Mouse (Mus musculus) myocyte (in vitro differentiated cells): ENCODE measurements around the gene Gm20388.

Source experiments
- CEBPB ChIP-seq: IDR thresholded peaks from 2 replicates; pipeline ENCODE4 v1.6.1; 2011; ENCODE audit warnings: mild to moderate bottlenecking, moderate library complexity; ENCODE audit not compliant: poor library complexity, insufficient read depth, severe bottlenecking
- E2F4 ChIP-seq: IDR thresholded peaks from one replicate; pipeline ENCODE4 v1.6.1; 2011; ENCODE audit warnings: mild to moderate bottlenecking, control low read depth, moderate library complexity; ENCODE audit not compliant: insufficient read depth
- MAX ChIP-seq: IDR thresholded peaks from one replicate; pipeline ENCODE4 v1.6.1; 2011; ENCODE audit warnings: low read depth, mild to moderate bottlenecking, control low read depth
- MYOD1 ChIP-seq, 3 experiments: IDR thresholded peaks; one replicate each; pipeline ENCODE4 v1.6.1; 2011; ENCODE audit warnings: control low read depth in 2 of 3, low read depth in 2 of 3, mild to moderate bottlenecking in 2 of 3, moderate library complexity in 1 of 3; ENCODE audit not compliant: insufficient read length in 2 of 3, control insufficient read depth in 1 of 3
- MYOG ChIP-seq, 3 experiments: IDR thresholded peaks; one replicate each; pipeline ENCODE4 v1.6.1; 2011; ENCODE audit warnings: control low read depth in 2 of 3, low read depth in 2 of 3, mild to moderate bottlenecking in 2 of 3; ENCODE audit not compliant: insufficient read length in 2 of 3, control insufficient read depth in 1 of 3, insufficient read depth in 1 of 3
- POLR2A ChIP-seq: IDR thresholded peaks from one replicate; pipeline ENCODE4 v1.6.1; 2011; ENCODE audit warnings: low read depth, mild to moderate bottlenecking, control low read depth, moderate library complexity; ENCODE audit not compliant: insufficient read length
- POLR2AphosphoS2 ChIP-seq: IDR thresholded peaks from one replicate; pipeline ENCODE4 v1.6.1; 2011; ENCODE audit warnings: low read depth, control low read depth; ENCODE audit not compliant: insufficient read length
- REST ChIP-seq: IDR thresholded peaks from one replicate; pipeline ENCODE4 v1.6.1; 2011; ENCODE audit warnings: mild to moderate bottlenecking, control low read depth, moderate library complexity; ENCODE audit not compliant: insufficient read depth, insufficient read length
- SRF ChIP-seq: IDR thresholded peaks from one replicate; pipeline ENCODE4 v1.6.1; 2011; ENCODE audit warnings: low read depth; ENCODE audit not compliant: control insufficient read depth, insufficient read length
- TCF12 ChIP-seq: IDR thresholded peaks from one replicate; pipeline ENCODE4 v1.6.1; 2011; ENCODE audit warnings: mild to moderate bottlenecking, control low read depth; ENCODE audit not compliant: poor library complexity, insufficient read depth, severe bottlenecking
- TCF3 ChIP-seq: IDR thresholded peaks from one replicate; pipeline ENCODE4 v1.6.1; 2011; ENCODE audit warnings: low read depth, control low read depth; ENCODE audit not compliant: insufficient read length
- USF1 ChIP-seq: IDR thresholded peaks from one replicate; pipeline ENCODE4 v1.6.1; 2011; ENCODE audit warnings: low read depth, mild to moderate bottlenecking, control low read depth, moderate library complexity

DNA sequence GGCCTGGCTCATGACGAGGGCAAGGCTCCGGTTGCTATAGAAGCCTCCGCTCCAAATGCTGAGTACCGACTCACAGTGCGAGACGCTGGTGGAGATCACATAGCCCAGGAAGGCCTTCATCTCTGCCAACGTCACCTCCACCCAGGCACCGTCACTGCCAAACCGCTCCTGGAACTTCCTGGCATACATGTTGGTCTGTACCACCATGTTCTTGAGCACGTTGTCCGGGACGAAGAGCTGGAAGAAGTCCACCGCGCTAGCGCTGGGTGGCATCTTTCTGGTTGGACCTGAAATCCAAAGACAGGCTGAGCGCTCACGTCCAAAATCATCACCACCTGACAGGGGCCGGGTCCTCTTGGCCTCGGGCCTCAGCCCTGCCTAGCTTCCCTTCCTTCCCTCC is 4473.7 kb downstream of the Gm20388 start:
- no peak for TF ChIP-seq MAX
- no peak for TF ChIP-seq MYOD1 (IDR thresholded peaks at IDR 0.05; ENCODE audit: control insufficient read depth in 1 of 3, insufficient read length in 2 of 3, low read depth in 2 of 3)
- TF ChIP-seq POLR2A, result no peak
- TF ChIP-seq MYOG (IDR thresholded peaks at IDR 0.05; ENCODE audit: control insufficient read depth in 1 of 3, insufficient read depth in 1 of 3, insufficient read length in 2 of 3, low read depth in 2 of 3), result no peak
- TF ChIP-seq SRF, result no peak
- no peak for TF ChIP-seq E2F4
- no peak for TF ChIP-seq TCF12
- TF ChIP-seq REST, result no peak
- no peak for TF ChIP-seq USF1
- TF ChIP-seq POLR2AphosphoS2, result no peak
- TF ChIP-seq TCF3, result no peak
- TF ChIP-seq CEBPB, result no peak
